Mouse (Mus musculus) forebrain, embryonic 13.5 days (tissue): ENCODE measurements around the gene Ccm2. TPM values are rescaled to one million over a fixed set of nuclear protein-coding genes. Genes with fewer than 3 reads are reported as not detected.
A peak's percentile ranks its signal among the peaks of the same experiment; 100 is the strongest.

Experiments used
- ATAC-seq: fragments of 200-750 bp; cut with Nextera tagmentation; 2 replicates; pipeline ENCODE4 v1.8.0; 2017
- H3K27ac ChIP-seq: fragments of 300-500 bp; sonication (generic); 2 replicates; pipeline ENCODE4 v1.5.1; 2015; ENCODE audit warnings: inconsistent platforms, mild to moderate bottlenecking, moderate library complexity
- H3K27me3 ChIP-seq: fragments of 300-500 bp; sonication (generic); 2 replicates; pipeline ENCODE4 v1.6.1; 2015; ENCODE audit warnings: mild to moderate bottlenecking, inconsistent platforms
- H3K36me3 ChIP-seq: fragments of 300-500 bp; sonication (generic); 2 replicates; pipeline ENCODE4 v1.6.1; 2015; ENCODE audit warnings: mild to moderate bottlenecking, inconsistent platforms; ENCODE audit not compliant: poor library complexity, severe bottlenecking
- H3K4me1 ChIP-seq: fragments of 300-500 bp; sonication (generic); 2 replicates; pipeline ENCODE4 v1.6.1; 2015; ENCODE audit warnings: inconsistent platforms
- H3K4me2 ChIP-seq: fragments of 300-500 bp; sonication (generic); 2 replicates; pipeline ENCODE4 v1.6.1; 2015; ENCODE audit warnings: inconsistent platforms, mild to moderate bottlenecking, moderate library complexity
- H3K4me3 ChIP-seq: fragments of 300-500 bp; sonication (generic); 2 replicates; pipeline ENCODE4 v1.5.1; 2015; ENCODE audit warnings: mild to moderate bottlenecking, inconsistent platforms
- H3K9ac ChIP-seq: fragments of 300-500 bp; sonication (generic); 2 replicates; pipeline ENCODE4 v1.6.1; 2015; ENCODE audit warnings: mild to moderate bottlenecking, inconsistent platforms
- H3K9me3 ChIP-seq: fragments of 300-500 bp; sonication (generic); replicated peaks from 2 replicates; pipeline ENCODE4 v1.6.1; 2016; ENCODE audit warnings: inconsistent platforms
- WGBS: fragments of 180-500 bp; shearing (Covaris S2); methylation state at CpG from one replicate; pipeline ENCODE4 v1.1.7; 2015; 5-methylcytosine and 5-hydroxymethylcytosine counted together
- polyA plus RNA-seq: library from polyadenylated mRNA; unstranded; fragments of >200 nt; fragmentation: Nextera tagmentation; extraction: Ambion mirVana; gene quantifications from 2 replicates; pipeline ENCODE4 v1.2.1, GENCODE M21; 2015

The Ccm2 gene
- polyA plus RNA-seq, 1 experiment from 2014 or later: 82.2 TPM

GRCm38 (mm10) chr11:6601649-6602480, 55.2 kb downstream of the Ccm2 start:
- Histone ChIP-seq H3K27ac (no peak overlapping the region), H3K36me3 (peaks cover 51% of the 10 kb centered on the region), H3K9me3 (no peaks in the 10 kb centered on the region), H3K9ac (no peak overlapping the region), H3K27me3 (no peaks in the 10 kb centered on the region), H3K4me3 (no peak overlapping the region), H3K4me1 (peaks cover 69% of the 10 kb centered on the region), H3K4me2 (no peak overlapping the region)
- ATAC-seq: no peak
- WGBS: 86% methylated on average over 19 of the region's 20 CpGs

- Histone ChIP-seq H3K9ac (no peak overlapping the region), H3K27me3 (no peaks in the 10 kb centered on the region), H3K36me3 (peaks cover 43% of the 10 kb centered on the region), H3K4me2 (peak overlapping the region; percentile 86), H3K4me3 (peak overlapping the region; percentile 64; the same call in 1 of the 2 replicates), H3K27ac (0 out of 2 replicates have a peak overlapping the region, but pooled peaks have one; percentile 97), H3K4me1 (peaks cover 72% of the 10 kb centered on the region), H3K9me3 (no peaks in the 10 kb centered on the region)
- ATAC-seq: no peak
- 77% methylated on average over 9 of the region's 9 CpGs for WGBS
Measured at GRCm38 (mm10) chr11:6602662-6603061, 56.0 kb downstream of the Ccm2 start.

DNA sequence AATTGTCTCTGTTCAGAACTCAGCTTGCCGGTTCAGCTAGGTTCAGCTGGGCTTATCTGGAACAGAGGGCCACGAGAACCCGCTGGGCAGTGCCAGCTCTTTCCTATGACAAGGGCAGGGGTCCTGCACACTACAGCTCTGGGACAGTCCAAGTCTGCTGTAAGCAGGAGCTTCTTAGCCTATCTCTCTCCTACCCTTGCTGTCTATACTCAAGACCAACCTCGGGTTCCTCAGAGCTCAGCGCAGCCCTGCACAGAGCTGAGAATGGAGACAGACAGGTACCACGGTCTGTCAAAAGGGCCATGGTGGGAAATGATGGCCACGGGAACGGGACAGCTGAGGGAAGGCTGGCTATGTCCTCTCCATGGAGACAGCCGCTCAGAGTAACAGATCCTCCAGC, 56.5 kb downstream of the Ccm2 start:
- Histone ChIP-seq H3K27me3 (no peaks in the 10 kb centered on the region), H3K36me3 (peaks cover 37% of the 10 kb centered on the region), H3K4me2 (peak overlapping the region; percentile 86), H3K9me3 (no peaks in the 10 kb centered on the region), H3K9ac (peak overlapping the region; percentile 83), H3K27ac (peak overlapping the region; percentile 97; the same call in 1 of the 2 replicates), H3K4me3 (peak overlapping the region; percentile 64), H3K4me1 (peaks cover 69% of the 10 kb centered on the region)
- ATAC-seq: no peak
- WGBS: 80% methylated on average over 9 of the region's 9 CpGs

DNA sequence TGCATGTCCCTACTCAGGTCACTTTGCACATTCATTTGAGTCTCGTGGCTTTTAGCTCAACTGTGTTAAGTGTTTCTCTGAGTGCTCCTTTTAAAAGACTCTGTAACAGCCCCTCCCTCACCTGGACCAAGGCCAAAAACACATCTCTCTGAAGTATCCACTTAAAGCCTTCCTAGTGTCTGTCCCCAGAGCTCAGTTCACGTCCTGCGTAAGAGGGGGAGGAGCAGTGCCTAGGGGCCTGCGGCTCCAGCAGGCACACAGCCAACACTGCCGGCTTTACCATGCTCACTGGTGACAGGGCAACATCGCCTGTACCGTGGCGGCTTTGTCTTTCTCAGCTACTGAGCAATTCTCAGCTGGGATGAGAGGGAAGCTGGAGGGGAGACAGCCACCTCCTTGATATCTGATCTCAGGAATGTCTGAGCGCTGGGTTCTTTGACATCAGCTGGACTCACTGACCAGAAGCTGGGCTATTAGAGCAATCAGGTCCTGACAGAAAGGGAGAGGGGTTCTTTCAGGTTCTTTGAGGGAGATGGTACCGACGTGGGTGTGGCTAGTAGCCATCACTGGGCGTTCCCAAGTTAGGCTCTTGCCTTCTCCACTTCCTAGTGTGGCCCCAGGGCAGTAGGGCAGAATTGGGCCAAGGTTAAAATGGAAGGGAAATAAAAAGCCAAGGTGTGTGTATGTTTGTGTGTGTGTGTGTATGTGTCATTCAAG, 57.4 kb downstream of the Ccm2 start:
- peak overlapping the region; percentile 97 for H3K27ac ChIP-seq
- H3K36me3 ChIP-seq: peaks cover 35% of the 10 kb centered on the region
- H3K27me3 ChIP-seq: no peaks in the 10 kb centered on the region
- H3K4me1 ChIP-seq: peaks cover 61% of the 10 kb centered on the region
- H3K9me3 ChIP-seq: no peaks in the 10 kb centered on the region
- H3K4me3 ChIP-seq: peak overlapping the region; percentile 64
- peak overlapping the region; percentile 83 for H3K9ac ChIP-seq
- peak overlapping the region; percentile 86 for H3K4me2 ChIP-seq
- WGBS: 10% methylated on average over 12 of the region's 12 CpGs
- ATAC-seq: peak; percentile 52

DNA sequence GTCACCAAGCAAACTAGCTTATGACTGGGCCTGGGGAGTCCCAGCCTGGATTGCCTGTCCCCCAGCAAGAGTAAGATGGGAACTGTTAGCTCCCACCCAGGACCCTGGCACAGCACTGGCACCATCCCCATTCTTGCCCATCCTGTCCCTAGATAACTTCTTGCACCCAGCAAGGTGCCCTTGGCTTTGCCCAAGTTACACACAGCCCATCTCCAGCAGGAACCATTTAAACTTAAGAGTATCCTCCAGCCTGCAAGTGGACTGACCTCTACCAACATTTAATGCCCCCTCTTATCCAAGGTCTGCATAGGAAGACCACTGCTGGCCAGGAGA, 57.9 kb downstream of the Ccm2 start:
- H3K4me2 ChIP-seq: peak overlapping the region; percentile 86
- H3K9me3 ChIP-seq: no peaks in the 10 kb centered on the region
- H3K9ac ChIP-seq: peak overlapping the region; percentile 83
- peak overlapping the region; percentile 64 for H3K4me3 ChIP-seq
- no peak for ATAC-seq
- H3K27ac ChIP-seq: peak overlapping the region; percentile 97
- H3K36me3 ChIP-seq: peaks cover 34% of the 10 kb centered on the region
- H3K4me1 ChIP-seq: peaks cover 55% of the 10 kb centered on the region
- H3K27me3 ChIP-seq: no peaks in the 10 kb centered on the region

- Histone ChIP-seq H3K9ac (peak overlapping the region; percentile 83), H3K36me3 (peaks cover 30% of the 10 kb centered on the region), H3K4me1 (peaks cover 51% of the 10 kb centered on the region), H3K9me3 (no peaks in the 10 kb centered on the region), H3K4me2 (peak overlapping the region; percentile 86), H3K27me3 (no peaks in the 10 kb centered on the region), H3K4me3 (peak overlapping the region; percentile 64), H3K27ac (peak overlapping the region; percentile 97)
- 8% methylated on average over 13 of the region's 13 CpGs for WGBS
- ATAC-seq: 0 out of 2 replicates have a peak, but pooled peaks have one; percentile 0
Measured at GRCm38 (mm10) chr11:6605021-6605481, 58.4 kb downstream of the Ccm2 start.

DNA sequence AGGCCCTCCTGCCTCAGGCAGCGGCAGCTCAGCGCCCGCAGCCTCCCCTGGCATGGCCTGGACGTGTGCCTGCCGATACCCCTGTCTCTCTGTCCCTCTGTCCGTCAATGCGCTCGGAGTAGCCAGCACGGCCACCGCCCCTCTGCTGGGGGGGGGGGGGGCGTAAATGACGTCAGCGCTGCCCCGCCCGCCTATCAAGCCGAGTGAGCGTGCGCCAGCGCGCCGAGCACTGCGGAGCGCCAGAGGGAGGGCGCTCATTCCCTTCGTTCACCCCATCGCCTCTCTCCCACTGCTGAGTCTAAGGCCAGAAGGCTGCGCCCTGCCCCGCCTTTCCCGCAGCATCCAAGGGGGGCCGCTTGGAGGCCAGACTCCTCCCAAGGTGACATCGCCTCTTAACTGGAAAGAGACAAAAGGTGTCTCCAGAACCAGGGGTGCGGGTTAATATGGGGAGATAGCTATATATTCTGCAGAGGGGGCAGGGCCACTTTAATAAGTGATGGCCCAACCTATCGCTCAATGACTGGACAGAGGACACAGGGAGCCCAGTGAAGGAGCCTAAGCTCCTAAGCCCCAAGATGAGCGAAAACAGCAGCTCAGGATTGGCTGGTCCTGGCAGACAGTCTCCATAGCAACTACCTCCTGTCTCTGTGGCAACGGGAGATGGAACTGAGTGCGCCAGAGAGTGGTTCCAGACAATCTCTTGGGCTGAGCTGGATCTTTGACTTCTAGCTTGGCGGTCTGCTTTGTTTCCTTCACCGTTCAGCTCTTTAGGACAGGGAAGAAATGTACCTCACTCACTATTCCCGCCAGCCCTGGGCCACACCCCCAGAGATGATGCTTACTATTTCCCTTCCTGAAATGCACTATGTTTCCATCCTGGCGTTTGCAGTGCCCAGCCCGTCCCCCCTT, 59.1 kb downstream of the Ccm2 start, which contains the start of gene Nacad:
Gene Nacad, minus strand, starts transcription at position 563 of the 909 bp plus-strand sequence.
- ATAC-seq: peak; percentile 91

DNA sequence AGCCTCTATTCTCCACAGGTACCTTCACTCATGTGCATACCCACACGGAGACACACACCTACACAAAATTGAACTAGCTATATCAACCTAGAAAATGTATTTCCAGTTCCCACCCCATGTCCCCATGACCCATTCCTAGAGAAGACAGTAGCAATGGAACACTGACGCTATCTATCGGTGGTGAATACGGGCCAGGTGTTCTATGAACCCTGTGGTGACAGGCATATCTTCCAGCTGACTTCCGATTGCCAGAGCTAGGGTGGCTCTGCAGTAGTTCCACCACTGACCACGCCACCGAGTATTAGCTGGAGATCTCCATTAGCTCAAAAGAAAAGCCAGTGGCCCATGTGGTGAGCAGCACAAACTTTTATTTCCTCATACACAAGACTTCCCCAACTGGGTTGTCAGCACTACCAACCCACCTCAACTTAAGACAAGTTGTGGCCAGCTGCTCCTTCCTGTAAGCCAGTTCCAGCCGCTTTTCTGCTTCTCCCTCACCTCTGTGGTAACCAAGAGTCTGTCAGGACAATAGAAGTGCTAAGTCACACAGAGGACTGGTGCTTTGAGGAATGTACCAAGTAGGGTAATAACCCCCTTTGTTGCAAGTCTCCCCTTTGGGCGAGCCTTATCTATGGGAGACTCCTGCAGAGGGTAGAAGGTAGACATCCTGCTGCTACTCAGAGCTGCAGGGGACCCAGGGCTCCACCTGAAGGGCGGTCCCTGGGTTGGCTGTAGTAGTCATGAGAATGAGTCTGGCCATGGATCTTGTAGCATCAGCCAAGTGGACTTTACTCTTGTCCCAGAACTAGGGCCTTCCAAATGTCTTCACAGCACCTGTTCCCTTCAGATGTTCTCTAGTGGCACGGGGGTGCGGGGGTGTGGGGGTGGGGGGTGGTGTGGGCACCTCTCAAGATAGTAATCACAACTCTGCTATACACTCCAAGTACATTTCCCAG, 68.8 kb downstream of the Ccm2 start:
- Histone ChIP-seq H3K9ac (no peak overlapping the region), H3K27me3 (no peaks in the 10 kb centered on the region), H3K36me3 (peaks cover 95% of the 10 kb centered on the region), H3K4me1 (no peaks in the 10 kb centered on the region), H3K4me3 (no peak overlapping the region), H3K9me3 (no peaks in the 10 kb centered on the region), H3K27ac (no peak overlapping the region), H3K4me2 (no peak overlapping the region)
- 95% methylated on average over 12 of the region's 12 CpGs for WGBS
- no peak for ATAC-seq

More for the DNA sequence above, 59.1 kb downstream of the Ccm2 start, which contains the start of gene Nacad:
- peaks cover 31% of the 10 kb centered on the region for H3K36me3 ChIP-seq
- H3K9ac ChIP-seq: peak within 1 kb of the TSS; percentile 83
- peaks cover 47% of the 10 kb centered on the region for H3K4me1 ChIP-seq
- 1% methylated on average over 26 of the region's 41 CpGs for WGBS
- H3K27ac ChIP-seq: peak within 1 kb of the TSS; percentile 97
- H3K9me3 ChIP-seq: no peaks in the 10 kb centered on the region
- peak within 1 kb of the TSS; percentile 86 for H3K4me2 ChIP-seq
- no peaks in the 10 kb centered on the region for H3K27me3 ChIP-seq
- H3K4me3 ChIP-seq: peak within 1 kb of the TSS; percentile 64

DNA sequence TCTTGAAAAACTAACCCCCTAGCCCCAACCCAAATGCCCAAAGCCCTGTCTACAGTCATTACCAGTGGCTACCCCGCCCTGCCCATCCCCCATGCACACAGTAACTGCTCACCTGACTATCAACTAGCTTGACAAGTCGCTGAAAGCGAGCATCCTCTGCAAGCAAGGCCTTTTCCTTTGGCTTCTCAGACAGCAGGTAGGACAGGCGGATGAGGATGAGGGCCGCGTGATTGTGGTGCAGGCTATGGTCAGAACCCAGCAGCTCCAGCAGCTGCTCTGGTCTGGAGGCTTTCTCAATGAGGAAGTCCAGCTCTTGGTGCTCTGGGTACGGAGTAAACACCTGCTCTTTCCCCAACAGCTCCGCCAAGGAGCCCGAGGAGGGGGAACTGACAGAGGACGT, 77.0 kb downstream of the Ccm2 start:
- 92% methylated on average over 10 of the region's 10 CpGs for WGBS
- H3K36me3 ChIP-seq: peaks cover 56% of the 10 kb centered on the region

DNA sequence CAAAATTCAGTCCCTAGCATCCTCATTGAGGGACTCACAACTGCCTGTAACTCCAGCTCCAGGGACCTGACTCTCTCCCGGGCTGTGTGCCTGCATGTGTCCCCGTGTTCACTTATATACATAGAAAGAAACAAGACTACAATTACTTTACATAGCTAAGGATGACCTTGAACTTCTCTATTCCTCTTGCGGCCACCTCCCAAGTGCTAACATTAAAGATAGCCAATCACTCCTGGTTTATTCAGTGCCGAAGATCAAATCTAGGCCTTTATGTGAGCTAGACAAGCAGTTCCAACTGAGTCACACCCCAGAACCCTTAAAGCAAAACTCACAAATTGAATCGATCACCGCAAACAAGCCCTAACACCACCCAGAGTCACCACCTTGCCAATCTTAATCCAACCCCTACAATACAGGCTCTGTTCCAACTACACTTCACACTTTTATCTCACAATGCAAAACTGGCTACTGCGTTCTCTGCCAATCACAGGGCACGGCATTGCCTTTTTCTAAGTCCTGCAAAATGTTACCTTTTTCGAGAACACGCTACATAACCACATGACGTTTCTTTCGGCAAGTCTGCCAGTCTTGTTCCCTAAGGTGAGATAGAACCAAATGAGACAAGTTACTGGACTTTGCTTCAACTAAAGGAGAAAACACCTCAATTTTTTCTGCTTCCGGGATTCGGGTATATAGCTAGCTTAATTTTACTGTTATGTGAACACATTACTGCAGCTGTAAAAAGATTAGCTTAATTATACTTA, 78.1 kb downstream of the Ccm2 start:
- H3K27me3 ChIP-seq: no peaks in the 10 kb centered on the region
- 75% methylated on average over 14 of the region's 14 CpGs for WGBS
- no peaks in the 10 kb centered on the region for H3K9me3 ChIP-seq
- peak overlapping the region; percentile 89 for H3K4me2 ChIP-seq
- peak overlapping the region; percentile 77 for H3K4me3 ChIP-seq
- no peak overlapping the region for H3K27ac ChIP-seq
- peaks cover 46% of the 10 kb centered on the region for H3K36me3 ChIP-seq
- ATAC-seq: no peak
- peak overlapping the region; percentile 73 for H3K9ac ChIP-seq
- peaks cover 25% of the 10 kb centered on the region for H3K4me1 ChIP-seq

More for the DNA sequence above, 77.0 kb downstream of the Ccm2 start:
- Histone ChIP-seq H3K9ac (0 out of 2 replicates have a peak overlapping the region, but pooled peaks have one; percentile 32), H3K27me3 (no peaks in the 10 kb centered on the region), H3K4me3 (0 out of 2 replicates have a peak overlapping the region, but pooled peaks have one; percentile 77), H3K9me3 (no peaks in the 10 kb centered on the region), H3K4me2 (no peak overlapping the region), H3K27ac (no peak overlapping the region), H3K4me1 (peaks cover 25% of the 10 kb centered on the region)
- ATAC-seq: no peak
